25 mouse cellular contexts compared by ENCODE assay signal in the genomic region with DNA sequence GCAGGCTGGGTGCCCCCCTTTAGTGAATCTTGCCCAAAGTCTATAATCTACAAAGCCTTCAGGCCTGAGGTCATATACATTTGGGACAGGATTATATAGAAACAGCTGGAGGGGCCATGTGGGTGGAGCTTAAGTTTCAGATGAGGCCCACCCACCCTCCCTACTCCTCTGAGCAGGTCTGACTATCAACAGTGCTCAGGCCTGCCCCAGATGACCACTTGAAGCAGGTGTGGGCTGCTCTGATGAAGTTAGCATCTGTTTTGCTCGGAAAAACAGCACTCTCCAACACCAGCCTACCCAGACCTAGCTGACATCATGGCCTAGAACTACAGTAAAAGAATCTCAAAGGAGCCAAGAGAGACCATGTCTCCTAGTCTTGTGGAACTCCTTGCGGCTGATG.
"Had no signal": no experiment of that assay in that cellular context is flagged by ENCODE, and none has a peak within 500 bp of the region (broad histone marks: within the 10 kb centered on the region; RNA-seq: fewer than 3 reads in every experiment).

No protein-coding gene starts in this region.

- H3K36me3 ChIP-seq: hindbrain, embryonic 10.5 days; intestine, embryonic 15.5 days; kidney, embryonic 15.5 days; limb, embryonic 15.5 days; liver, embryonic 12.5 days had no signal

- H3K9ac ChIP-seq: heart, embryonic 12.5 days; hindbrain, embryonic 12.5 days; hindbrain, embryonic 14.5 days; intestine, embryonic 15.5 days; kidney, embryonic 15.5 days; limb, embryonic 15.5 days; liver, embryonic 12.5 days; liver, embryonic 14.5 days had no signal

- H3K4me2 ChIP-seq: heart, embryonic 12.5 days; hindbrain, embryonic 12.5 days; hindbrain, embryonic 14.5 days; intestine, embryonic 15.5 days; kidney, embryonic 15.5 days; limb, embryonic 15.5 days; liver, embryonic 12.5 days had no signal

- ATAC-seq: hindbrain, embryonic 16.5 days; inflammation-experienced regulatory T-cells, adult 6 months; intestine, embryonic 15.5 days; intestine, postnatal 0 days; liver, embryonic 12.5 days had no signal

- H3K9me3 ChIP-seq: intestine, embryonic 15.5 days; limb, embryonic 15.5 days; liver, embryonic 12.5 days had no signal

- DNase-seq: gastrocnemius, postnatal 14 days; gastrocnemius, postnatal 36 days; heart, adult 11 months; heart, postnatal 10 days; heart, postnatal 4 days; kidney, adult 18-20 months; kidney, adult 8-10 months; kidney, postnatal 10 days; kidney, postnatal 25 days; kidney, postnatal 4 days had no signal

- H3K4me1 ChIP-seq: heart, embryonic 12.5 days; intestine, embryonic 15.5 days; liver, embryonic 12.5 days had no signal

- H3K27ac ChIP-seq: heart, embryonic 10.5 days; hindbrain, embryonic 10.5 days; hindbrain, embryonic 12.5 days; hindbrain, embryonic 14.5 days; intestine, embryonic 15.5 days; layer of hippocampus, adult 2 months; left cerebral cortex, adult 2 months; limb, embryonic 15.5 days; liver, embryonic 12.5 days; liver, embryonic 14.5 days had no signal

- H3K27me3 ChIP-seq: heart, embryonic 12.5 days; hindbrain, embryonic 12.5 days; intestine, embryonic 15.5 days; kidney, embryonic 15.5 days; limb, embryonic 15.5 days; liver, embryonic 12.5 days had no signal

- H3K4me3 ChIP-seq: heart, embryonic 10.5 days; heart, embryonic 12.5 days; hindbrain, embryonic 10.5 days; hindbrain, embryonic 12.5 days; intestine, embryonic 15.5 days; kidney, embryonic 15.5 days; layer of hippocampus, adult 2 months; left cerebral cortex, adult 2 months; limb, embryonic 15.5 days; liver, embryonic 12.5 days had no signal
